Mouse (Mus musculus): ENCODE results near the gene Wdr24. TPM values are rescaled to one million over a fixed set of nuclear protein-coding genes. Genes with fewer than 3 reads are reported as not detected.
"Not testable (repeated sequence)": the region's sequence is repeated elsewhere in the genome, so short reads cannot be mapped to it uniquely, and the experiment has no call there.

Wdr24 gene
- polyA plus RNA-seq, 1 experiment from 2014 or later, result 29.7 TPM

- Histone ChIP-seq H3K4me1 (ENCODE audit: control insufficient read depth, insufficient read depth, low read depth, low read length) (peaks cover 18% of the 10 kb centered on the region), H3K9me3 (ENCODE audit: control insufficient read depth, low read length) (no peaks in the 10 kb centered on the region), H3K27me3 (replicated peaks; ENCODE audit: control insufficient read depth, insufficient read depth, low read length) (no peaks in the 10 kb centered on the region), H3K27ac (ENCODE audit: low read depth, low read length) (no peak overlapping the region), H3K4me3 (ENCODE audit: low read length) (peak overlapping the region; percentile 97), H3K36me3 (ENCODE audit: control insufficient read depth, insufficient read depth, low read length) (no peaks in the 10 kb centered on the region), H3K9ac (ENCODE audit: low read depth, low read length) (peak overlapping the region; percentile 87), H3K4me2 (ENCODE audit: low read length) (peak overlapping the region; percentile 96)
- no peak for ATAC-seq
- 20% methylated on average over 7 of the region's 7 CpGs for WGBS
Observed at GRCm38 (mm10) chr17:25867509-25867835, 44.0 kb downstream of the Wdr24 start.

GRCm38 (mm10) chr17:25867836-25868600 lies 44.6 kb downstream of the Wdr24 start:
- Histone ChIP-seq H3K36me3 (ENCODE audit: control insufficient read depth, insufficient read depth, low read length) (no peaks in the 10 kb centered on the region), H3K9me3 (ENCODE audit: control insufficient read depth, low read length) (no peaks in the 10 kb centered on the region), H3K27me3 (replicated peaks; ENCODE audit: control insufficient read depth, insufficient read depth, low read length) (no peaks in the 10 kb centered on the region), H3K27ac (ENCODE audit: low read depth, low read length) (peak overlapping the region; percentile 77), H3K4me3 (ENCODE audit: low read length) (peak overlapping the region; percentile 97), H3K4me2 (ENCODE audit: low read length) (peak overlapping the region; percentile 96), H3K9ac (ENCODE audit: low read depth, low read length) (peak overlapping the region; percentile 87), H3K4me1 (ENCODE audit: control insufficient read depth, insufficient read depth, low read depth, low read length) (peaks cover 18% of the 10 kb centered on the region)
- ATAC-seq, result no peak; the same call in 1 of the 2 replicates
- WGBS, result 2% methylated on average over 41 of the region's 42 CpGs

- ATAC-seq, result peak; percentile 91
- under 1% methylated on average over 23 of the region's 24 CpGs for WGBS
- Histone ChIP-seq H3K27me3 (replicated peaks; ENCODE audit: control insufficient read depth, insufficient read depth, low read length) (no peaks in the 10 kb centered on the region), H3K4me2 (ENCODE audit: low read length) (peak within 1 kb of the TSS; percentile 96), H3K36me3 (ENCODE audit: control insufficient read depth, insufficient read depth, low read length) (no peaks in the 10 kb centered on the region), H3K4me1 (ENCODE audit: control insufficient read depth, insufficient read depth, low read depth, low read length) (peaks cover 18% of the 10 kb centered on the region), H3K9ac (ENCODE audit: low read depth, low read length) (peak within 1 kb of the TSS; percentile 87), H3K27ac (ENCODE audit: low read depth, low read length) (peak within 1 kb of the TSS; percentile 77), H3K9me3 (ENCODE audit: control insufficient read depth, low read length) (no peaks in the 10 kb centered on the region), H3K4me3 (ENCODE audit: low read length) (peak within 1 kb of the TSS; percentile 97)
Observed at GRCm38 (mm10) chr17:25868601-25869191, 45.3 kb downstream of the Wdr24 start, which contains the start of gene Mcrip2. Gene Mcrip2, minus strand, starts transcription at chr17:25868764.

GRCm38 (mm10) chr17:25869498-25869897 lies 46.1 kb downstream of the Wdr24 start:
- Histone ChIP-seq H3K27me3 (replicated peaks; ENCODE audit: control insufficient read depth, insufficient read depth, low read length) (no peaks in the 10 kb centered on the region), H3K9ac (ENCODE audit: low read depth, low read length) (no peak overlapping the region), H3K4me1 (ENCODE audit: control insufficient read depth, insufficient read depth, low read depth, low read length) (peaks cover 25% of the 10 kb centered on the region), H3K4me3 (ENCODE audit: low read length) (no peak overlapping the region), H3K27ac (ENCODE audit: low read depth, low read length) (no peak overlapping the region), H3K4me2 (ENCODE audit: low read length) (no peak overlapping the region), H3K9me3 (ENCODE audit: control insufficient read depth, low read length) (no peaks in the 10 kb centered on the region), H3K36me3 (ENCODE audit: control insufficient read depth, insufficient read depth, low read length) (no peaks in the 10 kb centered on the region)
- WGBS, result 85% methylated on average over 8 of the region's 8 CpGs
- no peak for ATAC-seq

- no peaks in the 10 kb centered on the region for H3K36me3 ChIP-seq (ENCODE audit: control insufficient read depth, insufficient read depth, low read length)
- H3K4me1 ChIP-seq (ENCODE audit: control insufficient read depth, insufficient read depth, low read depth, low read length), result peaks cover 25% of the 10 kb centered on the region
- no peaks in the 10 kb centered on the region for H3K27me3 ChIP-seq (replicated peaks; ENCODE audit: control insufficient read depth, insufficient read depth, low read length)
- H3K9ac ChIP-seq (ENCODE audit: low read depth, low read length), result no peak overlapping the region
- no peak for ATAC-seq
- no peak overlapping the region for H3K27ac ChIP-seq (ENCODE audit: low read depth, low read length)
- H3K4me3 ChIP-seq (ENCODE audit: low read length), result no peak overlapping the region
- H3K4me2 ChIP-seq (ENCODE audit: low read length), result no peak overlapping the region
- H3K9me3 ChIP-seq (ENCODE audit: control insufficient read depth, low read length), result no peaks in the 10 kb centered on the region
- 82% methylated on average over 2 of the region's 2 CpGs for whole genome bisulfite sequencing
Observed at GRCm38 (mm10) chr17:25869954-25870353, 46.5 kb downstream of the Wdr24 start.

- not testable (repeated sequence) for H3K4me3 ChIP-seq (ENCODE audit: low read length); H3K36me3 ChIP-seq (ENCODE audit: control insufficient read depth, insufficient read depth, low read length); ATAC-seq; H3K4me2 ChIP-seq (ENCODE audit: low read length); H3K27me3 ChIP-seq (replicated peaks; ENCODE audit: control insufficient read depth, insufficient read depth, low read length); H3K9me3 ChIP-seq (ENCODE audit: control insufficient read depth, low read length); H3K9ac ChIP-seq (ENCODE audit: low read depth, low read length); H3K27ac ChIP-seq (ENCODE audit: low read depth, low read length)
- H3K4me1 ChIP-seq (ENCODE audit: control insufficient read depth, insufficient read depth, low read depth, low read length), result peaks cover 30% of the 10 kb centered on the region
Observed at GRCm38 (mm10) chr17:25871566-25871965, 48.1 kb downstream of the Wdr24 start.

GRCm38 (mm10) chr17:25872676-25873075 lies 49.2 kb downstream of the Wdr24 start:
- Histone ChIP-seq H3K9me3 (ENCODE audit: control insufficient read depth, low read length) (no peaks in the 10 kb centered on the region), H3K36me3 (ENCODE audit: control insufficient read depth, insufficient read depth, low read length) (no peaks in the 10 kb centered on the region), H3K4me3 (ENCODE audit: low read length) (no peak overlapping the region), H3K4me1 (ENCODE audit: control insufficient read depth, insufficient read depth, low read depth, low read length) (peaks cover 30% of the 10 kb centered on the region), H3K4me2 (ENCODE audit: low read length) (no peak overlapping the region), H3K9ac (ENCODE audit: low read depth, low read length) (no peak overlapping the region), H3K27ac (ENCODE audit: low read depth, low read length) (no peak overlapping the region), H3K27me3 (replicated peaks; ENCODE audit: control insufficient read depth, insufficient read depth, low read length) (no peaks in the 10 kb centered on the region)
- ATAC-seq, result no peak
- 85% methylated on average over 3 of the region's 3 CpGs for WGBS

- H3K9ac ChIP-seq (ENCODE audit: low read depth, low read length), result peak overlapping the region; percentile 73
- no peaks in the 10 kb centered on the region for H3K27me3 ChIP-seq (replicated peaks; ENCODE audit: control insufficient read depth, insufficient read depth, low read length)
- peak overlapping the region; percentile 97 for H3K27ac ChIP-seq (ENCODE audit: low read depth, low read length)
- H3K4me2 ChIP-seq (ENCODE audit: low read length), result peak overlapping the region; percentile 94
- WGBS, result 78% methylated on average over 11 of the region's 11 CpGs
- H3K9me3 ChIP-seq (ENCODE audit: control insufficient read depth, low read length), result no peaks in the 10 kb centered on the region
- H3K36me3 ChIP-seq (ENCODE audit: control insufficient read depth, insufficient read depth, low read length), result peaks cover 8% of the 10 kb centered on the region
- no peak for ATAC-seq
- peak overlapping the region; percentile 86 for H3K4me3 ChIP-seq (ENCODE audit: low read length)
- H3K4me1 ChIP-seq (ENCODE audit: control insufficient read depth, insufficient read depth, low read depth, low read length), result peaks cover 25% of the 10 kb centered on the region
Observed at GRCm38 (mm10) chr17:25873405-25874147, 50.1 kb downstream of the Wdr24 start.

GRCm38 (mm10) chr17:25874148-25874720 lies 50.8 kb downstream of the Wdr24 start:
- H3K4me2 ChIP-seq (ENCODE audit: low read length), result peak overlapping the region; percentile 94
- no peaks in the 10 kb centered on the region for H3K27me3 ChIP-seq (replicated peaks; ENCODE audit: control insufficient read depth, insufficient read depth, low read length)
- H3K36me3 ChIP-seq (ENCODE audit: control insufficient read depth, insufficient read depth, low read length), result peaks cover 11% of the 10 kb centered on the region
- peaks cover 21% of the 10 kb centered on the region for H3K4me1 ChIP-seq (ENCODE audit: control insufficient read depth, insufficient read depth, low read depth, low read length)
- H3K4me3 ChIP-seq (ENCODE audit: low read length), result peak overlapping the region; percentile 86
- H3K27ac ChIP-seq (ENCODE audit: low read depth, low read length), result peak overlapping the region; percentile 97
- H3K9ac ChIP-seq (ENCODE audit: low read depth, low read length), result peak overlapping the region; percentile 73
- no peak for ATAC-seq
- H3K9me3 ChIP-seq (ENCODE audit: control insufficient read depth, low read length), result no peaks in the 10 kb centered on the region
- WGBS, result 4% methylated on average over 14 of the region's 14 CpGs

Measured in hindbrain, embryonic 16.5 days (tissue).